Mouse (Mus musculus) bone marrow, adult 2 months (tissue): ENCODE results near the gene Stxbp6. TPM values are rescaled to one million over a fixed set of nuclear protein-coding genes. Genes with fewer than 3 reads are reported as not detected.
"Not testable (repeated sequence)": the region's sequence is repeated elsewhere in the genome, so short reads cannot be mapped to it uniquely, and the experiment has no call there.

Source experiments
- H3K27ac ChIP-seq: fragments of 200-500 bp; 2 replicates; pipeline ENCODE4 v1.5.1; 2012; ENCODE audit warnings: low read depth, mild to moderate bottlenecking, control low read depth, inconsistent platforms, low read length; ENCODE audit not compliant: control insufficient read depth, poor library complexity, insufficient read depth
- H3K4me1 ChIP-seq: fragments of 200-500 bp; 2 replicates; pipeline ENCODE4 v1.6.1; 2011; ENCODE audit warnings: low read length; ENCODE audit not compliant: control insufficient read depth, insufficient read depth
- H3K4me3 ChIP-seq: fragments of 200-500 bp; replicated peaks from 2 replicates; pipeline ENCODE3; 2011; ENCODE audit warnings: mild to moderate bottlenecking, low read depth, low read length, control low read depth; ENCODE audit not compliant: control insufficient read depth
- CTCF ChIP-seq: fragments of 200-500 bp; IDR thresholded peaks from 2 replicates; pipeline ENCODE4 v1.5.1; 2011; ENCODE audit warnings: low read length, control low read depth; ENCODE audit not compliant: control insufficient read depth, insufficient read depth
- POLR2A ChIP-seq: fragments of 200-500 bp; IDR thresholded peaks from 2 replicates; pipeline ENCODE4 v1.6.1; 2011; ENCODE audit warnings: low read depth, mild to moderate bottlenecking, control low read depth, low read length, borderline replicate concordance; ENCODE audit not compliant: control insufficient read depth
- WGBS: fragments of 180-500 bp; shearing (Covaris S2); methylation state at CpG from one replicate; pipeline ENCODE4 v1.1.7; 2018; 5-methylcytosine and 5-hydroxymethylcytosine counted together
- polyA plus RNA-seq: library from polyadenylated mRNA; stranded (reverse); fragments of >200 nt; gene quantifications from 2 replicates; pipeline ENCODE4 v1.2.4, GENCODE M21; 2011; ENCODE audit warnings: low replicate concordance; ENCODE audit not compliant: missing spikeins, insufficient read depth, insufficient read length

The Stxbp6 gene
- 1.3 and 1.9 TPM in 2 replicates for polyA plus RNA-seq

- WGBS: under 1% methylated on average over 20 of the region's 20 CpGs
- TF ChIP-seq CTCF (no peak), POLR2A (no peak)
- Histone ChIP-seq H3K27ac (no peak within 1 kb of the TSS; the same call in none of the 2 replicates), H3K4me1 (no peaks in the 10 kb centered on the region), H3K4me3 (peak within 1 kb of the TSS; percentile 58)
These were observed at the start of gene Stxbp6 for GRCm38 (mm10) chr12:45074611-45075342. TSS of gene Stxbp6 (minus strand) at chr12:45074709.

- WGBS: 72% methylated on average over 2 of the region's 2 CpGs
- not testable (repeated sequence) for H3K4me3 ChIP-seq, H3K4me1 ChIP-seq, H3K27ac ChIP-seq
These were observed 28.4 kb upstream of the Stxbp6 start for GRCm38 (mm10) chr12:45102954-45103353.

- no peak overlapping the region for H3K4me3 ChIP-seq
- H3K4me1 ChIP-seq: no peaks in the 10 kb centered on the region; the same call in 1 of the 2 replicates
- no peak overlapping the region for H3K27ac ChIP-seq
- no peak for TF ChIP-seq CTCF
- TF ChIP-seq POLR2A: no peak
- 71% methylated on average over 2 of the region's 2 CpGs for WGBS
These were observed 19.2 kb upstream of the Stxbp6 start for GRCm38 (mm10) chr12:45093732-45094131.

GRCm38 (mm10) chr12:45092444-45092843, 17.9 kb upstream of the Stxbp6 start:
- TF ChIP-seq CTCF: no peak
- no peak for TF ChIP-seq POLR2A
- WGBS: 15% methylated on average over 3 of the region's 3 CpGs
- H3K4me1 ChIP-seq: no peaks in the 10 kb centered on the region; the same call in 1 of the 2 replicates
- H3K27ac ChIP-seq: no peak overlapping the region
- no peak overlapping the region for H3K4me3 ChIP-seq

GRCm38 (mm10) chr12:45083145-45083475, 8.6 kb upstream of the Stxbp6 start:
- WGBS: 77% methylated on average over 1 of the region's 1 CpGs
- H3K4me3 ChIP-seq: no peak overlapping the region
- no peaks in the 10 kb centered on the region; the same call in 1 of the 2 replicates for H3K4me1 ChIP-seq
- TF ChIP-seq CTCF (no peak), POLR2A (no peak)
- H3K27ac ChIP-seq: no peak overlapping the region

GRCm38 (mm10) chr12:45082379-45083144, 8.1 kb upstream of the Stxbp6 start:
- H3K4me3 ChIP-seq: no peak overlapping the region
- WGBS: 34% methylated on average over 4 of the region's 4 CpGs
- H3K4me1 ChIP-seq: no peaks in the 10 kb centered on the region; the same call in 1 of the 2 replicates
- TF ChIP-seq POLR2A (no peak), CTCF (no peak)
- no peak overlapping the region for H3K27ac ChIP-seq

GRCm38 (mm10) chr12:45081617-45082016, 7.1 kb upstream of the Stxbp6 start:
- 26% methylated on average over 1 of the region's 1 CpGs for WGBS

GRCm38 (mm10) chr12:45080753-45081122, 6.2 kb upstream of the Stxbp6 start:
- H3K4me1 ChIP-seq: no peaks in the 10 kb centered on the region; the same call in 1 of the 2 replicates
- H3K27ac ChIP-seq: no peak overlapping the region
- no peak for TF ChIP-seq CTCF
- TF ChIP-seq POLR2A: no peak
- no peak overlapping the region for H3K4me3 ChIP-seq
- 79% methylated on average over 5 of the region's 5 CpGs for WGBS

More at GRCm38 (mm10) chr12:45081617-45082016, 7.1 kb upstream of the Stxbp6 start:
- TF ChIP-seq CTCF (no peak), POLR2A (no peak)
- Histone ChIP-seq H3K4me3 (no peak overlapping the region), H3K27ac (no peak overlapping the region), H3K4me1 (no peaks in the 10 kb centered on the region; the same call in 1 of the 2 replicates)
